ENCODE assay signal across 9 mouse cellular contexts in genomic region chr3:88501366-88502030, GRCm38 (mm10). TPM values are rescaled to one million over a fixed set of nuclear protein-coding genes. Genes with fewer than 3 reads are reported as not detected.
A peak's percentile ranks its signal among the peaks of the same experiment; 100 is the strongest.
DNase-seq lines count a peak whose midpoint lies in the region; ATAC-seq lines count a peak whose summit lies in the region.
"Had no signal": no experiment of that assay in that cellular context is flagged by ENCODE, and none has a peak within 500 bp of the region (broad histone marks: within the 10 kb centered on the region; RNA-seq: fewer than 3 reads in every experiment).

No protein-coding gene starts in this region.

- H3K4me1 ChIP-seq in hindbrain, embryonic 10.5 days (replicated peaks) = peaks cover 56% of the 10 kb centered on the region
- peaks cover 5% of the 10 kb centered on the region for H3K4me1 ChIP-seq in hindbrain, embryonic 11.5 days (replicated peaks; ENCODE audit: control insufficient read depth, insufficient read depth, low read length)
- peaks cover 14% of the 10 kb centered on the region for H3K4me1 ChIP-seq in hindbrain, embryonic 14.5 days (replicated peaks; ENCODE audit: control insufficient read depth, insufficient read depth, low read length)
- H3K4me1 ChIP-seq in midbrain, embryonic 13.5 days (replicated peaks) = peaks cover 30% of the 10 kb centered on the region

- no peaks in the 10 kb centered on the region for H3K9me3 ChIP-seq in hindbrain, embryonic 10.5 days
- H3K9me3 ChIP-seq in hindbrain, embryonic 11.5 days (ENCODE audit: control insufficient read depth, low read length) = no peaks in the 10 kb centered on the region
- H3K9me3 ChIP-seq in hindbrain, embryonic 14.5 days (ENCODE audit: control insufficient read depth, low read length) = no peaks in the 10 kb centered on the region
- H3K9me3 ChIP-seq in midbrain, embryonic 13.5 days = no peaks in the 10 kb centered on the region

- no peak overlapping the region for H3K27ac ChIP-seq in hindbrain, embryonic 10.5 days
- H3K27ac ChIP-seq in hindbrain, embryonic 11.5 days (ENCODE audit: low read depth, low read length) = no peak overlapping the region
- no peak overlapping the region for H3K27ac ChIP-seq in hindbrain, embryonic 14.5 days
- no peak overlapping the region for H3K27ac ChIP-seq in midbrain, embryonic 13.5 days

- no peak overlapping the region for H3K9ac ChIP-seq in hindbrain, embryonic 11.5 days (ENCODE audit: low read depth, low read length)
- peak overlapping the region; percentile 71 for H3K9ac ChIP-seq in hindbrain, embryonic 14.5 days
- H3K9ac ChIP-seq in midbrain, embryonic 13.5 days (replicated peaks) = 0 out of 2 replicates have a peak overlapping the region, but pooled peaks have one; percentile 84

- DNase-seq in hindbrain, embryonic 10.5 days (ENCODE audit: low spot score) = no peak
- no peak for DNase-seq in hindbrain, embryonic 11.5 days (ENCODE audit: low spot score)
- peak; percentile 71 for DNase-seq in c-Kit-negative CD71-positive TER-119-positive erythroid progenitor cells, embryonic 14.5 days (ENCODE audit: low read depth, low spot score)
- no peak for DNase-seq in hindbrain, embryonic 14.5 days (ENCODE audit: low spot score)
- no peak for DNase-seq in urinary bladder, postnatal 14 days (ENCODE audit: low spot score)
- no peak for DNase-seq in testis, postnatal 14 days (ENCODE audit: low spot score)
- DNase-seq in ovary, postnatal 36 days (ENCODE audit: low spot score) = no peak

- H3K4me3 ChIP-seq in hindbrain, embryonic 10.5 days = peak overlapping the region; percentile 76
- no peak overlapping the region; the same call in 1 of the 2 replicates for H3K4me3 ChIP-seq in hindbrain, embryonic 11.5 days (ENCODE audit: low read depth, low read length)
- H3K4me3 ChIP-seq in hindbrain, embryonic 14.5 days (replicated peaks; ENCODE audit: low read length) = peak overlapping the region; percentile 57
- H3K4me3 ChIP-seq in midbrain, embryonic 13.5 days (replicated peaks) = peak overlapping the region; percentile 71

- WGBS in hindbrain, embryonic 10.5 days = 53% methylated on average over 6 of the region's 6 CpGs
- WGBS in hindbrain, embryonic 11.5 days = 51% methylated on average over 6 of the region's 6 CpGs
- 60% methylated on average over 6 of the region's 6 CpGs for WGBS in hindbrain, embryonic 14.5 days
- WGBS in midbrain, embryonic 13.5 days = 54% methylated on average over 6 of the region's 6 CpGs

- peaks cover 50% of the 10 kb centered on the region for H3K27me3 ChIP-seq in hindbrain, embryonic 10.5 days (ENCODE audit: insufficient read depth, poor library complexity, severe bottlenecking)
- H3K27me3 ChIP-seq in hindbrain, embryonic 11.5 days (ENCODE audit: control insufficient read depth, insufficient read depth, low read length) = peaks cover 27% of the 10 kb centered on the region
- peaks cover 4% of the 10 kb centered on the region for H3K27me3 ChIP-seq in hindbrain, embryonic 14.5 days (ENCODE audit: control insufficient read depth, insufficient read depth, low read length)
- H3K27me3 ChIP-seq in midbrain, embryonic 13.5 days = peaks cover 32% of the 10 kb centered on the region
- H3K27me3 ChIP-seq: Patski had no signal

- H3K36me3 ChIP-seq in hindbrain, embryonic 10.5 days = no peaks in the 10 kb centered on the region
- H3K36me3 ChIP-seq in hindbrain, embryonic 11.5 days (ENCODE audit: control insufficient read depth, insufficient read depth, low read length) = no peaks in the 10 kb centered on the region
- no peaks in the 10 kb centered on the region for H3K36me3 ChIP-seq in hindbrain, embryonic 14.5 days (replicated peaks; ENCODE audit: control insufficient read depth, insufficient read depth)
- no peaks in the 10 kb centered on the region for H3K36me3 ChIP-seq in midbrain, embryonic 13.5 days

- H3K4me2 ChIP-seq in hindbrain, embryonic 11.5 days (replicated peaks; ENCODE audit: low read depth, low read length) = no peak overlapping the region
- peak overlapping the region; percentile 83 for H3K4me2 ChIP-seq in hindbrain, embryonic 14.5 days (replicated peaks)
- peak overlapping the region; percentile 94 for H3K4me2 ChIP-seq in midbrain, embryonic 13.5 days (replicated peaks)

- no peak for ATAC-seq in hindbrain, embryonic 11.5 days (ENCODE audit: low FRiP score)
- ATAC-seq in hindbrain, embryonic 14.5 days (ENCODE audit: low FRiP score) = no peak
- ATAC-seq in midbrain, embryonic 13.5 days = no peak
- ATAC-seq: Patski had no signal

RNA-seq across cellular contexts. Expression of gene Lmna, which starts 8.3 kb away (rescaled TPM):
- 13.4 and 24.0 TPM in 2 replicates for polyA plus RNA-seq in hindbrain, embryonic 10.5 days (2016; fragmentation: Nextera tagmentation; extraction: Ambion mirVana)
- polyA plus RNA-seq in hindbrain, embryonic 11.5 days (2014; fragmentation: Nextera tagmentation; extraction: Ambion mirVana) = 22.5 and 22.8 TPM in 2 replicates
- 44.3 and 47.3 TPM in 2 replicates for polyA plus RNA-seq in hindbrain, embryonic 14.5 days (2014; fragmentation: Nextera tagmentation; extraction: Ambion mirVana)
- 21.4 and 23.4 TPM in 2 replicates for polyA plus RNA-seq in midbrain, embryonic 13.5 days (2015; fragmentation: Nextera tagmentation; extraction: Ambion mirVana)

RNA-seq across cellular contexts. Expression of gene Mex3a, which starts 30.7 kb away (rescaled TPM):
- 30.7 and 31.0 TPM in 2 replicates for polyA plus RNA-seq in hindbrain, embryonic 10.5 days (2016; fragmentation: Nextera tagmentation; extraction: Ambion mirVana)
- polyA plus RNA-seq in hindbrain, embryonic 11.5 days (2014; fragmentation: Nextera tagmentation; extraction: Ambion mirVana) = 45.9 and 51.9 TPM in 2 replicates
- polyA plus RNA-seq in hindbrain, embryonic 14.5 days (2014; fragmentation: Nextera tagmentation; extraction: Ambion mirVana) = 30.8 and 31.0 TPM in 2 replicates
- polyA plus RNA-seq in midbrain, embryonic 13.5 days (2015; fragmentation: Nextera tagmentation; extraction: Ambion mirVana) = 49.5 and 51.5 TPM in 2 replicates

RNA-seq across cellular contexts. Expression of gene Sema4a, which starts 40.5 kb away (rescaled TPM):
- polyA plus RNA-seq in hindbrain, embryonic 10.5 days (2016; fragmentation: Nextera tagmentation; extraction: Ambion mirVana) = 3.8 and 8.6 TPM in 2 replicates
- polyA plus RNA-seq in hindbrain, embryonic 11.5 days (2014; fragmentation: Nextera tagmentation; extraction: Ambion mirVana) = 5.7 and 7.8 TPM in 2 replicates
- 21.5 and 22.9 TPM in 2 replicates for polyA plus RNA-seq in hindbrain, embryonic 14.5 days (2014; fragmentation: Nextera tagmentation; extraction: Ambion mirVana)
- 28.8 and 31.1 TPM in 2 replicates for polyA plus RNA-seq in midbrain, embryonic 13.5 days (2015; fragmentation: Nextera tagmentation; extraction: Ambion mirVana)

RNA-seq across cellular contexts. Expression of gene Rab25, which starts 46.6 kb away (rescaled TPM):
- 2.1 and 2.9 TPM in 2 replicates for polyA plus RNA-seq in hindbrain, embryonic 10.5 days (2016; fragmentation: Nextera tagmentation; extraction: Ambion mirVana)
- 1.1 and 1.8 TPM in 2 replicates for polyA plus RNA-seq in hindbrain, embryonic 11.5 days (2014; fragmentation: Nextera tagmentation; extraction: Ambion mirVana)
- polyA plus RNA-seq in hindbrain, embryonic 14.5 days (2014; fragmentation: Nextera tagmentation; extraction: Ambion mirVana) = 0.20 TPM in 1 of 2 replicates, not detected in the other
- polyA plus RNA-seq in midbrain, embryonic 13.5 days (2015; fragmentation: Nextera tagmentation; extraction: Ambion mirVana) = not detected in 2 replicates

RNA-seq across cellular contexts. Expression of gene Lamtor2, which starts 51.4 kb away (rescaled TPM):
- polyA plus RNA-seq in hindbrain, embryonic 10.5 days (2016; fragmentation: Nextera tagmentation; extraction: Ambion mirVana) = 173 and 180 TPM in 2 replicates
- polyA plus RNA-seq in hindbrain, embryonic 11.5 days (2014; fragmentation: Nextera tagmentation; extraction: Ambion mirVana) = 76.1 and 93.9 TPM in 2 replicates
- 102 and 107 TPM in 2 replicates for polyA plus RNA-seq in hindbrain, embryonic 14.5 days (2014; fragmentation: Nextera tagmentation; extraction: Ambion mirVana)
- polyA plus RNA-seq in midbrain, embryonic 13.5 days (2015; fragmentation: Nextera tagmentation; extraction: Ambion mirVana) = 181 and 182 TPM in 2 replicates
